Mouse (Mus musculus): ENCODE measurements at regions not wholly inside any gene's neighbourhood (a gene's known extent, or its start where the extent isn't known, plus 50 kb on each side); places are given as distances from the start of the nearest gene placed in this dataset.
A peak's percentile ranks its signal among the peaks of the same experiment; 100 is the strongest.

DNA sequence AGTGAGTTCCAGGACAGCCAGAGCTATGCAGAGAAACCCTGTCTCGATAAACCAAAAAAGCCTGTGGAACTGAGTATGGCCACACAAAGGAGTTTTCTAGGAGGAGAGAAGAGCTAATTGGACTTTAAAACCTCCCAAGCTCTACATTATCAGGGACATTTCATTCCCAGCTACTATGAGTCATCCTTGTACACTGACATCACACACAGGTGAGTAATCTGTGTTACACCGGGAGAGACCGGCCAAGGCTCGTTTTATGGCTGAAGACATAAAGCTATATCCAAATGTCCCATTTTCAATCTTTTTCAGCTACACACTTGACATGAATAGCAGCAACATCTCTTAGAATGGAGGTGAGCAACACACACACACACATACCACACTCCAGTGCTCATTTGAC, 229.5 kb downstream of the Ankrd16 start:
- H3K4me1 ChIP-seq (ENCODE audit: control insufficient read depth, insufficient read depth, insufficient read length, low read length), result no peaks in the 10 kb centered on the region

DNA sequence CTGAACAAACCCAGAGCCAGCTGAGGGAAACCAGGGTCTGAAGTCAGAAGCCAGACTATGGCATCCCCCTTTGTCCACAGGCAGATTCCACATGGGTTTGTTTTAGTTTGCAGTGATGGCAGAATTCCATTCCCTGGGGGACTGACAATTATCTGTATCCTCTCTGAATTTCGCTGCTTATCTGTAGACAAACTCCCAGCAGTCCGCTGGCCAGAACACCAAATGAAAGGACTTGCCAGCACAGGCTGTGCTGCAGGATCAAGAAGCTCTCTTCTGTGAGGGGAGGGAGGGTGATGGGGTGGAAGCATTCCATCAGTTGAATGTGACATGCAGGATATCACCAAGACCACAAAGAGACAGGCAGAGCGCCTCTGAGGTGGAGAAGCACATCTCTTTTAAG, 233.8 kb downstream of the Ankrd16 start:
- Histone ChIP-seq H3K4me3 (ENCODE audit: insufficient read depth, low read depth, low read length) (no peak overlapping the region), H3K4me1 (ENCODE audit: control insufficient read depth, insufficient read depth, insufficient read length, low read length) (no peaks in the 10 kb centered on the region), H3K27ac (replicated peaks; ENCODE audit: low read depth, low read length) (no peak overlapping the region)

More for the DNA sequence above, 229.5 kb downstream of the Ankrd16 start:
- Histone ChIP-seq H3K27ac (replicated peaks; ENCODE audit: low read depth, low read length) (no peak overlapping the region), H3K4me3 (ENCODE audit: insufficient read depth, low read depth, low read length) (no peak overlapping the region)

DNA sequence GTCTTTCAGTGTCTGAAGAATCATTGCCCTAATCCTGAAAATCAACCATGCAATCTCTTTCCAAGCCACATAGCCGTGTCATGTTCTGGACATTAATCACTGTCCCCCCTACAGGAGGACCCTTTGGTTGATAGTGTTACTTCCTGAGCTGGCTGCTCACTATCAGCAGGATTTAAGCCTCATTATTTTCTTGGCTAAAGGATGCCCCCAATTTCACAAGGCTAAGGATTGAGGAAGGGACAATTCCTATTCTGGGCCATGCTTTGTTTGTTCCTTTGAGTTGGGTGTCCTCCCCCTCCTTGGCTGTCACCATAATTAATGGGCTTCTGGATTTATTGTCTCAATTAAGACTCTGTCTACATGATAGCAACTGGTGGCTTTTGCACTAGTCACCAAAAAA, 241.9 kb downstream of the Ankrd16 start:
- H3K4me3 ChIP-seq (ENCODE audit: insufficient read depth, low read depth, low read length), result no peak overlapping the region
- no peaks in the 10 kb centered on the region for H3K4me1 ChIP-seq (ENCODE audit: control insufficient read depth, insufficient read depth, insufficient read length, low read length)
- no peak overlapping the region for H3K27ac ChIP-seq (replicated peaks; ENCODE audit: low read depth, low read length)

DNA sequence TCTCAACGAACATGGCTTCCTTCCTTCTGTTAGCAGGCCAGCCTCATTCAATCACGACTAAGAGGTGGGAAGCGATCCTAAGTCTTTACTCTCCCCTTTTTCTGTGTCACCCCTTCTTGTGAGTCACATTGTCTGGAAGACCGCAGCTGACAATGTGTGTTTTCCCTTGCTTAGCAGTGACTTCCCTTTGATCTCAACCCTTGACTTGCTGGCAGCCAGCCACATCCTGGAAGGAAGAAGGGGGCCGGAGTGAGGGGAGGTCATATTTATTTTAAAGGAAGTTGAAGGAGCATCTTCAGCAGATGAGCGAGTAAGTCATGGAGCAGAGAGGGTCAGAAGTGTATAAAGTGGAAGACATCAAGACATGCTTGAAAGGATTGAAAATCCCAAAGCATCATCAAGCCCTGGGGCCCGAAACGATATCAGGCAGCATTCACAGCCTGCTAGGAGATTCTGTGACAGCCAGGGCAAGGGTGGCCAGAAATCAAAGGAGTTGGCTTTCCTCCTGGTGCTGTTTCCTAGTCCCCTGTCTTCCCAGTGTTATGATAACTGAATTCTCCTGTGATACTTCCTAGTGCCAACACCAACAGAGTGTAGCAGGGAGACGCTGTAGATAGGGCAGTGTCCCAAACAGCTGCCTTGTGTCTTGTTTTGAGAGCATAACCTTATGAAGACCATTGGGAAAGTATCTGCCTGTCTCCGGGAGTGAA, 245.9 kb downstream of the Ankrd16 start:
- no peak overlapping the region for H3K27ac ChIP-seq (replicated peaks; ENCODE audit: low read depth, low read length)

DNA sequence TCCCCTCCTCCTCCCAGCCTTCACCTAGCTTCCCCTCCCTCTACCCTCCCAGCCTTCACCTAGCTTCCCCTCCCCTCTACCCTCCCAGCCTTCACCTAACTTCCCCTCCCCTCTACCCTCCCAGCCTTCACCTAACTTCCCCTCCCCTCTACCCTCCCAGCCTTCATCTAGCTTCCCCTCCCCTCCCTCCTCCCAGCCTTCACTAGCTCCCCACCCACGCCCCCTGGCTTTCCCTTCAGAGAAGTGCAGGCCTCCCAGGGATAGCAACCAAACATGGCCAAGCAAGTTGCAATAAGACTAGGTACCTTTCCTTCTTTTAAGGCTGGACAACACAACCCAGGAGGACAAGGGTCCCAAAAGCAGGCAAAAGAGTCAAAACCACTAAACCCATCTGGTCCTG, 248.5 kb downstream of the Ankrd16 start:
- Histone ChIP-seq H3K4me3 (ENCODE audit: insufficient read depth, low read depth, low read length) (no peak overlapping the region), H3K27ac (replicated peaks; ENCODE audit: low read depth, low read length) (no peak overlapping the region), H3K4me1 (ENCODE audit: control insufficient read depth, insufficient read depth, insufficient read length, low read length) (no peaks in the 10 kb centered on the region)

More for the DNA sequence above, 245.9 kb downstream of the Ankrd16 start:
- Histone ChIP-seq H3K4me3 (ENCODE audit: insufficient read depth, low read depth, low read length) (no peak overlapping the region), H3K4me1 (ENCODE audit: control insufficient read depth, insufficient read depth, insufficient read length, low read length) (no peaks in the 10 kb centered on the region)

DNA sequence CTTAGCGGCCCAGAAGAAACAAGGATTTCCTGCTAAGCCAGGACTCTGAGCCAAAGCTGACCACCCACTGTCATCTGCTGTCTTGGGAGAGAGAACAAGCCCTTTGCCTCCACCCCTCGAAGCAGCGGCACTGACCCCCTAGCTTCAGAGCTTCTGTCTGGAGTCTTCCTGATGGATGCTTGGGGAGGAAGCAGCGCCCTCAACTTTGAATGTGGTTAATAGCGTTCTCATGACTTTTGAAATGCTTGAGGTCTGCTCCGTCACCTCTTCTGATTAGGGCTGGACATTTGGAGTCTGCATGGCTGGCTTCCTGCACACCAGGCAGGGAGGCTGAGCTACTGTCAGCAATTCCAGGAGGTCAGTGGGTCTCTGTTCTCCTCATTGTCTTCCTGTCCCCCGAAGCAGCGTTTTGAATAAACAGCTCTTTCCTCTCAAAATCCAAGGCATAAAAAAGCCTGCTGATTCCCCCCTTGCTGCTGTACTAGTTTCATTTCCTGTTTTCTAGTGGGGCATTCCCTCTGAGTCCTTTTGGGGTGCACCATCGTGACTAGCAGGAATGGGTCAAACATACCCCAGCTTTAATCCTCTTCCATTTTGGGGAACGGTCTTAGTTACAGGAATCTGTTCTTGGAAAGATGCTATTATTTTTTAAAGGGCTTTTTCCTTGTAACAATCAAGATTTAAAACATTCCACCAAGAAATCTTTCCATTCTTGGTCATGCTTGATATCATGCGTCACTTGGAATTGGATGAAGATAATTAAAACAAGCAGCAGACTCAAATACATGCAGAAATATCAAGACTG, 256.0 kb downstream of the Ankrd16 start:
- no peaks in the 10 kb centered on the region for H3K4me1 ChIP-seq (ENCODE audit: control insufficient read depth, insufficient read depth, insufficient read length, low read length)
- H3K4me3 ChIP-seq (ENCODE audit: insufficient read depth, low read depth, low read length), result no peak overlapping the region
- H3K27ac ChIP-seq (replicated peaks; ENCODE audit: low read depth, low read length), result no peak overlapping the region

DNA sequence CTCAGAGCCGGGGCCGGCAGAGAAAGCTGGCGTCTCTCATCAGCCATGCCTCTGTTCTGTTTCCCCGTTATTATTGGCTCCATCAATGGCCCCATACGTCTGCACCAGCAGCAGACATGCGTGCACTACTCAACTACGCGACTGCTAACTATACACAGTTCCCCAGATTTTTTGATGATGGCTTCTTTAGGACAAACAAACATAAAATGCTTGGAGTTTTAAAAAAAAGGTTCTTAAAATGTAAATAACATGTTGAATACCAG, 256.6 kb downstream of the Ankrd16 start:
- H3K4me3 ChIP-seq (ENCODE audit: insufficient read depth, low read depth, low read length), result no peak overlapping the region
- H3K27ac ChIP-seq (replicated peaks; ENCODE audit: low read depth, low read length), result no peak overlapping the region
- no peaks in the 10 kb centered on the region for H3K4me1 ChIP-seq (ENCODE audit: control insufficient read depth, insufficient read depth, insufficient read length, low read length)

DNA sequence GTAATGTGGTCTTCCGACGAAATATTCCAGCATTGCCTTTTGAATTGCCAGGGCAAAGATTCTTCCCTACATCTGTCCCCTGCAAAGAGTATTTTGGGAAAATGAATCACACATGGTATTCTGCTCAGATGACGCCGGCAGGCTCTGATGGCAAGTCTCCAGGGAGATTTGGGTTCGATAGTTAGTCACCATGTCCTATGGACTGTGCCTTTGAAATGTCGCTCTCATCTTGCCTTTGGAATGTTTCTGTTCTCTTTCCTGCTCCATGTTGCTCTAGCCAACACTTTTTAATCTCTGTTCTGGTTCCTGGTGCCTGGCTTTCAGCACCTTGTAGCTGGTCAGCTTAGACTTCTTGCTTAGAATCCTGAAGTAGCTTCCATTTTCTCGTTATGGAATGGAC, 252.3 kb downstream of the Itga8 start:
- Histone ChIP-seq H3K27ac (replicated peaks; ENCODE audit: low read depth, low read length) (no peak overlapping the region), H3K4me3 (ENCODE audit: insufficient read depth, low read depth, low read length) (no peak overlapping the region), H3K4me1 (ENCODE audit: control insufficient read depth, insufficient read depth, insufficient read length, low read length) (no peaks in the 10 kb centered on the region)

DNA sequence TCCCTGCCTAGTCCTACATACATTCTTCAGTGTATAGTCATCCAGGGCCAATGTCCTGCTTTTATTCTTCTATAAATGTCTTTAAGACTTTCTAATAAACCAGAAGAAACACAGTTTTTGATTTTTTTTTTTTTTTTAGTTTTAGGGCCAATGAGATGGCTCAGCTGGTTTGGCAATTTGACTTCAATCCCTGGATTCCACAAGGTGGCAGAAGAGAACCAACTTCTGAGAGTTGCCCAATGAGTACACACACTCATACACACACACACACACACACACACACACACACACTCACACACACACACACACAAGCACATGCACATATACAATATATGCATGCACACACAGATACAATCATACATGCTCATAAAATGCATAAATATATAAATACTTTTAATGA, 251.8 kb downstream of the Itga8 start:
- Histone ChIP-seq H3K27ac (replicated peaks; ENCODE audit: low read depth, low read length) (no peak overlapping the region), H3K4me1 (ENCODE audit: control insufficient read depth, insufficient read depth, insufficient read length, low read length) (no peaks in the 10 kb centered on the region), H3K4me3 (ENCODE audit: insufficient read depth, low read depth, low read length) (no peak overlapping the region)

DNA sequence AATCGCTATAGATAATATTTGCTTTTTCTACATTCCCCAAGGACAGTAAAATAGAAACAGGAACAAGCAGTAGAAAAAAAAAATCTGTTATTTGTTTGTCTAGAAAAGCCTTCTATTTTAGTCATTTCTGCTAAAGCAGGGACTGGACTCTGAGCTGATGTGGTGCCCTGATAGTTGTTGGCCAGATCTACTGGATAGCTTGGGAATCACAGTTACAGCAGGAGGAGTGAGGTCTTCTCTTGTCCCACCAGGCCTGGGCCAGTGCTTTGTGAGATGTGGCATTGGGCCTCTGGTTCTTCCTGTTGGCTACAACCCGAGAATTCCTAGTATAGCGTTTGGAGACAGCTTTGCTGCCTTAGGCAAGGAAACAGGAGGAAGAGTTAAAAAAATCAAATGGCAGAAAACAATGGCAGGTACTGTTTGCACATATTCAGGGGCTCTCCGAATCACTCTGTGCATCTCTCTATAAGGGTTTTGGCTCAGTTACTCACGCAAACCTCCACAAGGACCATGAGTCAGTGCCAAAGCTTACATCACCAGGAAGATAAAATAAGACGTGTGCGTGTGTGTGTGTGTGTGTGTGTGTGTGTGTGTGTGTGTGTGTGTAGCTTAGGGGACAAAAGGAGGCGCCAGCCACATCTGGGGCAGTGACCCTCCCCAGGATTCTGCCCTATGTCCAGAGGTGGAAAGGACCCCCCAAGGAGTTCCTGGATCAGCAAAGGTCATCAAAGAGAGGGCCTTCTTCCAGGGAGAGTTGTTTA, 248.1 kb downstream of the Itga8 start:
- Histone ChIP-seq H3K27ac (replicated peaks; ENCODE audit: low read depth, low read length) (peak overlapping the region; percentile 64; the same call in 1 of the 2 replicates), H3K4me3 (ENCODE audit: insufficient read depth, low read depth, low read length) (no peak overlapping the region), H3K4me1 (ENCODE audit: control insufficient read depth, insufficient read depth, insufficient read length, low read length) (no peaks in the 10 kb centered on the region)

DNA sequence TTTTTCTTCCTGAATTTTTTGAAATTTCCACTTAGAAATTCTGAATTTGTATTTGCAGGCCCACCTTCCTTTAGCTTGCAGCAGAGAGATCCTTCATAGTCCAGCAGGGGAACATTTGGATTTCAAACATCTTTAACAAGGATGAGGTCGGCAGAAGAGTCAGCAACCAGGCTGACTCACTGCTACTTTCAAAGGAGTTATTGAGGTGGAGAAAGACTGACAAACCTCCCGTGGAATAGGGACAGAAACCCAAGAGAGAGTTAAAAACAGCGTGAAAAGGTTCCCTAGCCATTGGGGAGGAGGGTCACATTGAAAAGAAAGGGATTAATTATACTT, 247.6 kb downstream of the Itga8 start:
- Histone ChIP-seq H3K4me3 (ENCODE audit: insufficient read depth, low read depth, low read length) (no peak overlapping the region), H3K4me1 (ENCODE audit: control insufficient read depth, insufficient read depth, insufficient read length, low read length) (no peaks in the 10 kb centered on the region), H3K27ac (replicated peaks; ENCODE audit: low read depth, low read length) (no peak overlapping the region)

All from brown adipose tissue, adult 24 weeks (tissue).